Mouse (Mus musculus) ovary, adult 18-20 months (tissue): ENCODE results near the gene Cnn1.

Experiments used
- DNase-seq: peaks from one replicate; pipeline ENCODE4 v3.0.0; 2022; ENCODE audit warnings: low spot score, mixed read lengths

The Cnn1 gene

DNA sequence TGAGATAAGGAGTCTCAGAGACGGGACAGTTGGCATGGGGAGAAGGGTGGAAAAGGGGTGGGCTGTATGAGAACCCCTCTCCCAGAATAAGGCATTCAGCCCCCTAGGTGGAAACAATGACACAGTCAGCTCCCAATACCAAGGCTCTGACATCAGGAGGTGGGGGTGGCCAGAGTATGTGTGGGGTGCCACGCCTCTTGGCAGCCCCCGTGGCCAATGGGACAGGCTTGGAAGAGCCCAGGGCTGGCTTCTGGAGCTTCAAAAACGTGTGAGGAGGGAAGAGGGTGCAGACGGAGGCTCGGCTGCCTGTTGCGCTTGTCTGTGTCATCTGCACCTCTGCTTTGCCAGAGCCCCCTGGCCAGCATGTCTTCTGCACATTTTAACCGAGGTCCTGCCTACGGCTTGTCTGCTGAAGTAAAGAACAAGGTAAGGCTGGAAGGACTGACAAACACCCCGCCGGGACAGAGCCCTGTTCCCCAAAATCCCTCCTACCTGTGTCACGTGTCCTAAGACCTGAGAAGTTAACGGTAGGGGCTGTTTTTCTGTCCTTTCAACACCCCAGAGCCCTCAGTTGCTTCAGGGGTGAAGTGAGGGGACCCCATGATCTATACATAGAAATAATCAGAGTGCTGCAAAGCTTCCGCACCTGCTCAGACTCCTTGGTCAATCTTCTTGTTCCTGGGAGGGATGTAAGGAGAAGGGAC, at the start of gene Cnn1:
Gene Cnn1 (plus strand): TSS at position 224 of the 704 bp plus-strand sequence.
- peak; percentile 15 for DNase-seq

DNA sequence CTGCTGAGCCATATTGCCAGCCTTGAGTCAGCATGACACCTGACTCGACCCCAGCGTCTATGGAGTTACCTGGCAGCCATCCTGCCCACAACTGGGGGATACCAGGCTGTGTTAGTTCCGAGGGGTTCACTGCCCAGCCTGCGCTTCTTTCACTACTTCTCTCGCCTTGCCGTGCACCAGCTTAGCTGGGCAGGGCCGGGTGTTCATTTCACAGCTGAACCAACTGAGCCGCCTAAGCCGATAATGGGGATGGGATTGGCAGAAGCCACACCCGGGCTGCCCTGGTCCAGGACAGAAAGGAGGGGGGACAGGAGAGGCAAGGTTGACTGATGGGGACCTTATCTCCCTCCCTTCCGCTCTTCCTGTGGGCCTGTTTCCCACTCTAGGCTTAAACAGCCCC, 49.7 kb upstream of the Cnn1 start:
- no peak for DNase-seq

DNA sequence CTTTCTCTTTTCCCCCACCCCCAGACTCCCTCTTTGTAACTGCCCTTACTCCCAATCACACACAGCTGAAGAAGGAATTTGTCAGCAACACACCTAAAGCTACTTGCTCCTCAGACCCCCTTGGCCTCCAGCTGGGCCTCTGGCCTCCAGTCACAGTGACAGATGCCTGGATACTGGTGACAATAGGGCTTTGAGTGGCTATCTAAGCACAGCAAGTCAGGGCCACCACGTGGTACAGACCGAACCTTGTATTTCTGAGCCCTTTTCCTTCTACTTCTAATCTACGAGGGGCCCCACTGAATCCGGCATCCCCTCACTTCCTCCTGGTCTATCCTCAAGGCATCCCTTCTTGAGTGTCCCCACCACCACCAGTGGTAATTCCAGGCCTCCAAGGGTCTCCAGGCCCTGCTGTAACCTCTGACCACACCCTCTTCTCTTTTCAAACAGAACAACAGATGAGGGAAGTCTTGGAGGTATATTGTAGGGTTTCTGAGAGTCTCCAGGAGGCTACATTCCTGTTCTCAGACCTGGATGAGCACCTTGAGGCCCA, 49.2 kb upstream of the Cnn1 start:
- no peak for DNase-seq

DNA sequence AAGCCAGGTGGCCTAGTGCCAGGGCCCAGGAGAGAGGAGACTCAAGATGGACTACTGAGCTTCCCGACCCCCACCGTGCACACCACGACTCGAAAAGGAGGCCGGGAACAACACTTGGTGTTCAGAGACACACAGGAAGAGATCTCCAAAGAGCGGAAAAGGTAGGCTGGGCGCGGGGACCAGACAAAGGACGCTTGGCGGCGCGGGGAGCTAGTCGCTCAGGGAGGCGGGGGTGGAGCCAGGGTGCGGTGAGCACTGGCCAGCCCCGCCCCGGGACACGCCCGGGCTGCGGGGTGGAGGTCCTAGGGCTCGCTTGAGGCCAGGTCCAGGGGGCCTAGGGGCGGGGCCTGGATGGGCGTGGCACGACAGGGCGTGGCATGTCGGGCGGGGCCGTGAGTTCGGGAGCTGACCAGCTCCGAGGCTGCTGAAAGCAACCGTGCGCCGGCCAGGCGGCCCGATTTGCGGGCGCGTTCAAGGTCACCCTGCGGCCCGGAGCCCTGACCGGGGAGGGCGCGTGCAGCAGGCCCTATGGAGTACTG, 48.6 kb upstream of the Cnn1 start:
- peak; percentile 67 for DNase-seq

DNA sequence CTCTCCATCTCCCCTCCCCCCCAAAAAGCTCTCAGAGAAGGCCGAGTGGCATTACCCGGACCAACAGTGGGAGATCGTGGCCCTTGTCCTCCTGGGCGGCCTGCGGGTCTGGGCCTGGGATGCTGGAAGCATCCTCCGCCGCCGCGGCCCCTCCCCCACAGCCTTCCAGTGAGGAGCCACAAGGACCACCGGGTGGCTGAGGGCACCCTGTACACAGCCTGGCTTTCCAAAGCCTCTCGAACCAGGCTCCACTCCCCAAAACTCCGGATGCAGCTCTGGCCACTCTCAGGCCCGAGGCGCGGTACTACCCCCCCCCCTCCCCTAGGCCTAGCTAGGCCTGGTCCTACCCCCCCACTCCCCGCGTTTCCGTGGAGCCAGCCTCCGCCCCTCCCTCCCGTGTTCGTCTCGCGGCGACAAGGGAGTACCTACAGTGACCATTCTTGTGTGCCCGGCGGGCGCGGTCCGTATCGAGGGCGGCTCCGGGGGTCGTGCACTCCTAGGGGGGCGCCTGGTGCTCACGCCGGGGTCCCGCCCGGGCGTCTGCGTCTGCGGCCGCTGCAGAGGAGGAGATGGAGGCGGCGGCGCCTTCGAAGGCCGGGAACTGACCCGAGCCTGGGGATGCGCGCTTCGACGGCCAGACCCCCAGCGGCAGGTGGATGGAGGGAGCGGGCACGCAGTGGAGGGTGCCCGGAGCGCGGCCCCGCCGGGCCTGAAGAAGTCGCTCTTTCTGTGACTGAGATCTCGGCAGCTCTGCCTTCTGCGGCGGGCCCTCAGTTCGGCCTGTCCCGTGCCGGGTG, 47.7 kb upstream of the Cnn1 start:
- DNase-seq: no peak

DNA sequence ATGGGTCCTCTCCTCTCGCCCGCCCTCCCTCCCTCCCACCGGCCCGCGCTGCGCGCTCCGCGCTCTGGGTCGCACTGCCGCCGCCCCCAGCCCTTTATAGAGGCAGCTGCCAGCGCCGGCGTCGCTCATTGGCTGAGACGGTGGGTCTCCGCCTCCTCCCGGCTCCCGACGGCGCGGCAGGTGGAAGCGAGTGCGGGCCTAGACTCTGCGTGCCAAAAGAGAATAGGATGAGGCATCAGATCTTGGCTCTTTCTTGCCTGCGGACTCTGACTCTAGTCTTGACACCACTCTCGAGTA, 47.1 kb upstream of the Cnn1 start, which contains the start of gene Elavl3:
Gene Elavl3 (minus strand): TSS at position 66 of the 297 bp plus-strand sequence.
- DNase-seq: no peak

DNA sequence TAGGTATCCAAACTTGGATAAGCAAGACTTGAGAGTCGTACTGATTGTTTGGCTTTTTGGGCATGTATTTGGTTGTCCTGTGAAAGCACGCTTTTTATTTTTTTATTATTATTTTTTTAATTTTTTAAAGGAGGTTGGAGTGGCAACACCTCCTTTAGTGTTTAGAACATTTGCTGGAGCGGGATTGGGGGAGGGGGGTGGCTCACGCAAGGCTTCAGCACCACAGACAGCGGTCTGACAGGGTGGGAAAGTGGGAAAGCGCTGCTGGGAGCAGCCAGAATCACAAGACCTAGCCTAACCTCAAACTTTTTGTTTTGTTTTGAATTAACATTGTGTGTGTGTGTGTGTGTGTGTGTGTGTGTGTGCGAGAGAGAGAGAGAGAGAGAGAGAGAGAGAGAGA, 45.4 kb upstream of the Cnn1 start:
- no peak for DNase-seq

DNA sequence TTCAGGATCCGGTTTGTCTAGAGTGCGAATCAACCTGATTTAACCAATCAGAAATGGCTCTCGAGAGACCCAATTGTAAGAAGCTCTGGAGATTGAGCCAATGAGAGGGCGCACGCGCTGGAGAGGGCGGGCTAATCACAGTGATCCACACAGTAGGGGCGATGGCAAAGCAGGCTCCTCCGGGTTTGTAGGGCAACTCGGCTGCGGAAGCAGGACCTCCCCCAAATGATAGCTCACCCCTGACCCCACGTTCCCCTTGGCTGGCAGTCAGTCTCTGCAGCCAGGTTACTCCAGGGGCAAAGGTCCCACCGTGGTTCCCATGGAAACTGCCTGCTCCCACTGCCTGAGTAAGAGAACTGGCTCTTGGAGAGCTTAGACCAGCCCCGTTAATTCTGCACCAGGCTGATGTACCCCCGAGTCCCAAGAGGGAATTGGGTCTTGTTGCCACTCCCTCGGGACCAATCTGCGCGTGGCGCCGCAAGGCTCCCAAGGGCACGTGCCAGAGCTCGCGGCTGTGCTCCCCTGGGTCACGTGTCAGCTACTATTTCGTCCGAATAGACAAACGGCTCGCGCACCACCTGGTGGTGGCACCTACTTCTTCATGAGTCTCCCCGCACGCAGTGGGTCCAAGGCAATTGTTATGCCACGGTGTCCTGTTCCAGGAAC, 44.5 kb upstream of the Cnn1 start:
- peak; percentile 27 for DNase-seq

DNA sequence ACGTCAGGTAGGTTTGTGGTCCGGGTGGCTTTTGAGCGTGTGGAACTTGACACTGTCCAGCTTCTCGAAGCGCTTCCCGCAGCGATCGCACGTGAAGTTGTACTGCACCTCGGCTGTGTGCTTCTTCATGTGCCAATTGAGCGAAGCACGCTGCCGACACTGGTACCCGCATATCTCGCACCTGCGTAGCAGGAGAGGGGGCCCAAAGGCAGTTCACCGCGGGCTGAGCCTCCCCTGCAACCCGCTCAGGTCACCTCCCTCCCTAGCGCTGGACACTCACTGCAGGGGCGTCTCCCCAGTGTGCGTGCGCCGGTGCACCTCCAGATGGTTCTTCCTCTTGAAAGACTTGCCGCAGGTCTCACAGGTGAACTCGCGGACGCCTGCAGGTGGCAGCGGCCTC, 43.3 kb upstream of the Cnn1 start:
- DNase-seq: no peak

DNA sequence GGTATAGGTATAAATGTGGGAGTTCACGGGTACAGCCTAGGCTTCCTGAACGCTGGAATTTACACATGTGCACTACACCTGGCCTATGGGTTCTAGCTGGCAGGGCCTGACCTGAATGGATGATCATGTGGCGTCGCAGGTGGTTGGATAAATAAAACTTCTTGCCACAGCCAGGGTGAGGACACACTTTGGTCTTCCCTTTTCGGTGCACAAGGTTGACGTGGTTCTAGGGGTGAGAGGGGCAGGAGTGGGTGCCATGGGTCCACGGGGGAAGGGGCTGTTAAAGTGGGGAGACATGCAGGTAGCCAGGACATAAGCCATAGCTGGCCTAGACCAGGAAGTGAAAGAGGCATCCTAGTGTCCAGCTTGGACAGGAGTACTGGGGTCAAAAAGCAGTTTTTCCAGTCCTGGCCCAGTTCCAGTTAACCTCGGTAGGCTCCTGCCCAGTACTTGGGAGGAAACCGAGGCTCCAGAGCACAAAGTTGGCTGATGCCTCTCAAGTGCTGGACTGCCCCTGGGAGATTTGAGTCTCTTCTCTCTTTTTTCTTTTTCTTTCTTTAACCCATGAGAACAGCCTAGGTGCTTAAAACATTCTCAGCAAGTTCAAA, 42.6 kb upstream of the Cnn1 start:
- DNase-seq: no peak

DNA sequence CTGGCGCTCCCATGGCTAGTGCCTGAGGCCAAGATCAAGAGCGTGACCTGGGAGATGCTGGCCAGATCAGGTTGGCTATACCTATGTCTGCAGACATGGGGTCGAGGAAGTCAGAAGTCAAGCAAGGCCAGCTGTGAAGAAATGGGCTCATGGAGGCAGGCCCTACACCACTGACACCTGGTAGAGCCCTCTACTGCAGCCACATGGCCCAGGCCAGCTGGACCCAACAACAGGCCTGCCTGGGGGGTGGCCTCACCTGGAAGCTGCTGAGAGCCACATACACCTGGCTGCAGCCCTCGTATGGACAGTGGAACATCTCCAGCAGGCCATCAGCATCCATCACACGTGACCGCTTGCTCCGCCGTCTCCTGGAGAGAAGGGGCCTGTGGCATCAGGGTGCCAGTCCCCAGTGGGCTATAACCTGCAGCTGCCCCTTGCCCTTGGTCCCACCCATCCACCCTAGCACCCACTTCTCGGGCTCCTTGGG, 41.9 kb upstream of the Cnn1 start:
- DNase-seq: no peak

DNA sequence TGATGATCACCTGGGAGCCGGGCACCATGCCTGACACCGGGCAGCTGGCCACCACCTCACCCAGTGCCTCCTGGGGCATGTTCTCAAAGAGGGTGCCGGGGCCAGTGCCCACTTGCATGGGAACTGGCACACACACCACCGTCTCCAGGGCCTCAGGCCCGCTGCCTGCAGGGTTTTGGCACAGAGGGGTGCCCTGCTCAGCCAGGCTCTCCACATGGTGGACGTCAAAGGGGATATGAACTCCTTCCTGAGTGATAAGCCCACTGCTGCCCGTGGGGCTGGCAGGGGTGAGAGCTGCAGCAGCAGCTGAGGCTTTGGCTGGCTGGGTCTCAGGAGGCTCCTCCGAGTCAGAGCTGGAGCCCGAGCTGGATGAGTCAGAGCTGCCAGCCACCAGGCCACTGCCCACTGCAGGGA, 41.0 kb upstream of the Cnn1 start:
- DNase-seq: no peak

DNA sequence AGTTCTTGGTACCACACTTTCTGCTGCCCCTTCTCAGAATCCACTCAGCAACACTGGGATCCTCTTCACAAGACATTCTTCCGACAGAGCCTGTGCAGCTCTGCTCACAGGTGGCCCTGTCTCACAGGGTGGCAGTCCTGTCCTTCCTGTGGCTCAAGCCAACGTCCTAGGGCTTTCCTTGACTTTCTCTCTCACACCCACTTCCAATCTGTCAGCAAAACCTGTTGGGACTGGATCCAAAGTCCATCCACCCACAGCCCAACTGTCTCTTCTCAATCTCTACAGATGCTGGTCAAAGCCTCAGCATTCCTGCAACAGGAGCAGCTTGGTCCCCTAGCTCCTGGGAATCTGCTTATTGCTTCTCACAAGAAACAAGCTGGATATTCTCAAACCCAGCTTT, 37.7 kb upstream of the Cnn1 start:
- DNase-seq: no peak

DNA sequence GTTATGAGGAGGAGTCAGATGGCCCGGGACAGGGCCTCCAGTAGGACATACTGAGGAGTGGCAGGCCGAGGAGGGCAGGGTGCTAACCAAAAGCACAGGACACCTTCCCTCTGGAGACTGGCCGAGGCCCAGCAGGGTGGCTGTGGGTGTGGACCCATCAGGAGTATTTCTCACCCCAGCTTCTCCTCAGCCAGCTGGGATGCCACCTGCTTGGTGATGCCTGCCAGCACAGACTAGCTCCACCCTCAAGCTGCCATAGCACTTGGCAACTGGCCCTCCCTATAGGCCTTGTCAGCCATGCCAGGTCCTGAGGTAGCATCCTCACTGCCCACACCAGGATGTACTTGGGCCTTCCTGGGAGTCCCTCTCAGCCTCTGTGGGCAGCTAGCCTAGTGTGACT, 34.7 kb upstream of the Cnn1 start:
- DNase-seq: no peak

DNA sequence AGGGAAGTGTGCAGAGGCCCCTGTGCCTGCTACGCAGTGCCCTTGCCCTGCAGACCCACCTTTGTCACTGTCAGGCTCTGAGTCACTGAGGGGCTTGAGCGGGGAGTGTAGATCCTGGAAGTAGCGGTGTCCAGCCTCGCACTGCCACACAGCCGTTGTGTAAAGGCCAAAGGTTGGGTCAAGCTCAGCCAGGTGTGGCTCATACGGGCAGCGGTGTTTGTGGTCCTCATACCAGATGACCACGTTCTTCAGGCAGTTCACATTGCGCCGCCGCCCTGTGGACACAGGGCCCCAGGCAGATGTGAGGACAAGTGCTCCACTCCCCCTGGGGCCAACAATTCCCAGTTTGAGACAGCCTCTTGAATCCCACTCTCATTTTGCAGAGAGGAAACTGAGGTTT, 33.4 kb upstream of the Cnn1 start:
- DNase-seq: no peak

DNA sequence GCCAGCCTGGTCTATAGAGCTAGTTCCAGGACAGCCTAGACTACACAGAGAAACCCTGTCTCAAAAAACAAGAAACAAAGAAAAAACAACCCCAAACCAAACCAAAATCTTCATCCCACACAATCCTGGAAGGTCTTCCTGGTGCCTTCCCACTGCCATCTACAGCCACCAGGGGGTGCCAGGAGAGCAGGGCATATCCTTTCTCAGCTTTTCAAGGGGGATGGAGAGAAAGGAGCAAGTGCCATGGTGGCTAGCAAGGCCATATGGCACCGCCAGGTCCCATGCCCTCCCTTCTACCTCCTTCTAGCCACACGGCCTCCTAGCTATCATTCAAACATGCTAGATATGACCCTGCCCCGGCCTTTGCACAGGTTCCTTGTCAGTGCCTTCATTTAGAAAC, 32.6 kb upstream of the Cnn1 start:
- no peak for DNase-seq

DNA sequence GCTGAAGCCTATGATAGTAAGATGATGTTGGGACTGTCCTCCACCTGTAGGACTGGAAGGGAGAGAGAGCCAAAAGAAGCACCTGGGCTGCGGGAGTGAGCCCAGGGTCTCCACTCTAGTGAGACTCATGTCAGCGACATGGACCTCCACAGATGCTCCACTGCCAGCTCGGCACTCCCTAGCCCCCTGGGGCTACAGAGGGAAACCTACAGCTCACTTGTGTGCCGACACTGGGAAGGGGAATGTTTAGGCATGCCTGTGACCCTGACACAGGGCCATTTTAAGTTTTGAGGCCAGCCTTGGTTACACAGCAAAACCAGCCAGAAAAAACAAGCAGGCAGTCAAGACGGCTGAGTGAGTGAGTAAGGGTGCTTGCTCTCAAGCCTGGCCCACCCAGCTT, 31.8 kb upstream of the Cnn1 start:
- DNase-seq: no peak

DNA sequence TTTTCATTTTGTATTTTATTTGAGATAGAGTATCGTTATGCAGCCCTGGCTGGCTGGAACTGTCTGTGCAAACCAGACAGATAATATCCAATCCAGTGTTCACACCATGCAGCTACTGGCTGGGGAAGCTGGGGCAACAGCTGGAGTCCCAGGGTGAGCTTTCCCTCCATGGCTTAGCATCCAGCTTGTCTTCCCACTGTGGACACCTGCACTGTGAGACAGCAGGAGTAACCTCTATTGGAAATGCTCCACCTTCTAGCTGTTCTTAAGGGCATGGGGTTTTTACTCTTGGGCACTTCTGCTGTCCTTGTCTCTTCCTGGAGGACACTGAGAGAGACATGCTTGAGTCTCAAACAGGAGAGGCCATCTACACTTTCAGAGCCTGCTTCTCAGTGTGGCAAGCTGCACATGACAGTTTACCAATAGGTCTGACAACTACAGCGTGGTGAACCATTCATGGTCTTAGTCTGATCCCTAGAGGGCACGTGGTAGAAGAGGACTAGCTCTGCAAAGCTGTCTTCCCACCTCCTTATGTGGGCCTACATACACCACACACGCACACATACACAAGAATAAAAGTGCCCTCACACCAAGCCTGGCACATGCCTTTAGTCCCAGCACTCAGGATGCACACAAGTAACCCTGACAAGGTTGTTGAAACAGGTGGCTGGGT, 29.0 kb upstream of the Cnn1 start:
- DNase-seq: no peak

DNA sequence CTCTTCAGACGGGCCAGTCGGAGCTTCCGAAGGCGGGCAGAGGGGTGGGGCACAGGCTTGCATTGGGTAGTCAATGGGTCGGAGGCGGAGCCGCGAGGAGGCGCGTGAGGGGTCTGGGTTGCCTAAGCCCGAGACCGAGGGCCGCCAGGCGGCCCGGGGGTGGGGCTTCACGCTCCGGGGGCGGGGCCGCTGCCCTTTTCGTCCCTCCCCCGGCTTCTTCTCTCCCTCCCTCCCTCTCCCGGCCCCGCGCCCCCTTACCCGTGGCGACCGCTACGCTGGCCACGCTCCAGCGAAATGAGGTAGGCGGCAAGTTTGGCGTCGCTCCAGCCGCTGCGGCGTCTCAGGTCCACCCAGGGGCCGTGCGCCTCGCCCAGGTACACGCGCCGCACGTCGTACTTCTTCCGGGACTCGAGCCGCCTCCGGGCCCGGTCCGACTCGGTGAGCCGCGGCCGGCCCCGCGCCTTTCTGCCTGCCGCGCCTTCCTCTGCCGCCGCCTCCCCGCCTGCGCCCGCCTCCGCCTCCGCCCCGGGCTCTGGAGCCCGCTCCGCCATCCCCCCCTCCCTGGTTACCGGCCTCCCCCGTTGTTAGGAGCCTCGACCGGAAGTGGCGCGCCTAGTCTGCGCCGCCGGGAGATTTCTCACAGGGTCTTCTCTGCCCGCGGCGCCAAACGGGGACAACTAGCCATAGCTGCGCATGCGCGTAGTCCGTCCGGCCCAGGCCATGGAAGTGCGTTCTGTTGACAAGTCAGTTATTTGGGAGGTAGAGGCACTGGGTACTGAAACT, 28.0 kb upstream of the Cnn1 start, which contains the start of the genes Gm49318 and Zfp653:
Gene Gm49318 (minus strand): TSS at position 469 of the 783 bp plus-strand sequence.
Gene Zfp653 (minus strand): TSS at position 586 of the 783 bp plus-strand sequence.
- DNase-seq: peak; percentile 95

DNA sequence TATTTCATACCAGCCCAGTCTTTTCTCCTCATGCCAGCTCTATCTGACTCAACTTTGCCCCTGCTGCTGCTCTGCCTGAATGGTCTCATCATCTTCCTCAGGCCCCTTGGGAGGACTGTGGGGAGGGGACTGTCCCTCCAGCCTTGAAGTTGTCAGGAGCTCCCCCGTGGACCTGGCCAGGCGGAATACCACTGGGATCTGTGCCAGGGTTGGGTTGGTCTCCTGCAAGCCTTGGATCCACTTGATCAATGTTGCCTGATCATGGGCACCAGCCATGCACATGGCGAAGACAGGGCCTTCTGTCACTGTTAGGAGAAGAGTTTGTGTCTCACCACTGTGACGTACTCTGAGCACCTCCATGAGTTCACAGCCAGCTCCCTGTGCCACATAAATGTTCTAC, 26.7 kb upstream of the Cnn1 start:
- no peak for DNase-seq
